Mouse (Mus musculus) kidney, postnatal 4 days (tissue): ENCODE measurements around the gene Dock2.
"Not testable (repeated sequence)": the region's sequence is repeated elsewhere in the genome, so short reads cannot be mapped to it uniquely, and the experiment has no call there.

Source experiments
- DNase-seq, 2 experiments: peaks; one replicate each; pipeline ENCODE4 v3.0.0; 2021; ENCODE audit warnings: mixed read lengths in 2 of 2

The Dock2 gene

DNA sequence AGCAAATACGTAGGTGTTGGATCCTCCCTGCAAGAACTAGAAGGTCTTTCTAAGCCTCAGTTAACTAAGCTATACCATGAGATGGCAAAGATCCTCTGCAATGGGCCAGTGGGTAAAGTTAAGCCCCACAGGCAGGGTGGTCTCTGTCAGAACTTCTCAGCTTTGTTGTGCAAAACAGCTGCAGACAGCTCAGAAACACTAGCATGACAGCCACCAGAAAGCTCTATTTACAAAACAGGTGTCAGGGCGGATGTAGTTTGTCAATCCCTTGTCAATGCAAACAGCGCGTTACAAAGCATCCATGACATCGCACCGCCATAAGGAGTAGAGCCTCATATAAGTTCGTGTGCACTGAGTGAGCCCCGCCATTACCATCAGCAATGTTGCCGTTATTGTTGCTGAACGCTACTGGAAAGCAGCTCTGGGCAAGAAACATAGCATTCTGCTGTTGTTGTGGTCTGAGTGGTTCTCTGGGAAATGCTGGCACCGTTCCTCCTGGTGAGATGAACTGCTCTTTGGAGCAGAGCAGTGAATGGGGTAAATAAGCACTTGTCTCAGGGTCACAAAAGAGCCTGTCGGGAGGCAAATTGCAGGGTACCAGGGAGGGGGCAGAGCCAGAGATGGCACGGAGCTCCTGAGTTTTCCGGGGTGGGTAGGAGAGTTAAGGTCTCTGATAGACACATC lies 507.2 kb downstream of the Dock2 start:
- no peak for DNase-seq

DNA sequence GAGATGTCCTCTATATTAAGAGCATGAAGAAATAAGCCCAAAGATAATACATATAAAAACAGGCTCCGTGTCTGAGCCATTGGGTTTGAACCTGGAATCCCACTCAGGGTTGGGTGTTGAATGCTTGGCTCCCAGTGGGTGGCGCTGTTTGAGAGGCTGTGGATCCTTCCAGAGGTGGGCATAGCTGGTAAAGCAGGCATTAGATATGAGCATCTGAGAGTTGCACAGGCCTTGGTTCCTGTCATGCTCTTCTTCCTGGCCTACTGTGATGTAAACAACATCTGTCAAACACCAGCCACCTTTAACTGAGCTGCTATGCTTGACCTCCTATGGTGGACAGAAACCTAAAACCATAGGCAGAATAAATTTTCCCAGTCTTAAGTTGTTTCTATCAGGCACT lies 507.8 kb downstream of the Dock2 start:
- DNase-seq = peak; percentile 18 to 22

DNA sequence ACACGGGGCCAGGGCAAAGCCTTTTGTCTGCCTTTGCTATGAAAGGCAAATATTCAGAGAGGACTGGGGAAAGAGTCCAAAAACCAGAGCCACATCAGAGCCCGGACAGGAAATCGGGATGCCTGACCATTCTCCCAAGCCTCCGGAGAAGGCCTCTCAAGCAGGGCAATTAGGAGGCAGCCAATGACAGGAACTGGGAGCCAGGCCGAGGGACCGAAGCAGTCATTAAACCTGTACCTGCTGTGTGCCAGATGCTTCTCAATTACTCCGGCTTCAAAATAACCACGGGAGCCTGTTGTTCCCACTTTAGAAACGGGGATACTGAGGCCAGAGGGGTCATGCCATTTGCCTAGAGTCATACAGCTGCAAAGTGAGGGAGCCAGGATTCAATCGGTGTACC lies 511.7 kb downstream of the Dock2 start:
- no peak for DNase-seq

DNA sequence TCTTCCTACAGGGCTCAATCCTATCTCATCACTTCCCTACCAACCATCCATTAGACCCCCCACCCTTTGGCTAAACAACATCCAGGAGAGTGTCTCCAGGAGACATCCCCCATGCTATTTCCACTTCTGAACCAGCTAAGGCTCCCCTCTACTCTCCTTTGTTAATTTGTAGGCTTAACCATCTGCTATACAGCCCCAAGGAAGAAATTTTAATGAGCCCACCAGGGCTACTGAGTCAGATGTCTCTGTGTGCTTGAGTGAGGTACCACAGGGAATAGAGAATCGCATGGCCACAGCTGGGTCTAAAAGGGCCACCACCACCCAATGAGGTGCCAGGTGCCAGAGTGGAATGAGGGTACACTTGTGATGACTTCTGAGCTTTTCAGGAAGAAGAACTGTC lies 519.6 kb downstream of the Dock2 start:
- DNase-seq = no peak

DNA sequence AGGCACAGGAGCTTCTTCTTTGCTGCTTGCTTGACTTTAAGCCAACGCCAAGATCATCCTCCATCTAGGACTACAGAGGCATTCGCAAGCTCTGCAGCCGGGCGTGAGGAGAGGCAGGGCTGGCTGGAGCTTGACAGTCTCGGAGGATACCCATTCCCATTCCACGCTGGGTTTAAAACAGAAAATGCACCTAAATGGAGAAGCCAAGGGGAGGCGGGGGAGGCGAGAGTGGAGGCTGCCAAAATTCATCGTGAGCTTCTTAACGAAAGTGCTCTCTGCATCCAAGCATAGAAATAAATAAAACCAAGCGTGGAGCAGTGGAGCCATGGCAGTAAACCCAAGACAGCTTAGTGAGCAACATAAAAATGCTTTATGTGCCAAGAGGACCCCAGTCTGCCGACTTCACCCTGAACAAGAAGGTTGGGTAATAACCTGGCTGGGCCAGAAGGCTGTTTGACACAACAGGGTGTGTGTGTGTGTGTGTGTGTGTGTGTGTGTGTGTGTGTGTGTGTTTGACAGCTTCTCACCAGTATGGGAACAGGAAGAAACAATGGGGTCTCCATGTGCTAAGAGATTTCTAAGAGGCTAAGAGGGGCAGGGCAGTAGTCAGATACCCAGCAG lies 524.7 kb downstream of the Dock2 start:
- peak; percentile 8 to 15 for DNase-seq

DNA sequence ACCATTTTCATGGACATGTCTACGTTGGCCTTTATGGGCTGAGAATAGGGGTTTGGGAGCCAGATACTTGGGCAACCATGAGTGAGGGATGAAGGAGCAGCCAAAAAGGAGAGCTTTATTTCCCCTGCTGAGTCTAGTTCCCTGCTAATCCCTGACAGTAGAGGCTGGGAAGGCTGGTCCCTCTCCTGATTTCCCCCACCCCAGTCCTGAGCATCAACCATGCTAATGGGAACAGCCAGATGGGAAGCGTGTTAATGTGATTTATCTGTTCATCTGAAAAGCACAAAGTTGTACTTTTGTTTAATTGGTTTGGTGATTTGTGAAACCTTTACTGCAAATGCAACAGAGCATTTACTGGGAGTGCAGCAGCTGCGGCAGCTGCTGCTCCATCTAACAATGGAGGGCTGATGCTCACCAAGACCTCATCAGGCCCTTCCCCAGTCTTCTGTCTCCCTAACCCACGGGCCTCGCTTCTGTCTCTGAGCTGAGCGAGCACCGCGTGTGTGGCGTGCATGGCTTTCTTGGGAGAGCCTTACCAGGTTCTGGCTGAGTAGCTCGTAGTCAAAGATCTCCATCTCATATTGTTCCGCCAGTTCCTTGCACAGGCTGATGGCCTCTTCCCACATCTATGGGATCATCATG lies 526.0 kb downstream of the Dock2 start:
- no peak for DNase-seq

DNA sequence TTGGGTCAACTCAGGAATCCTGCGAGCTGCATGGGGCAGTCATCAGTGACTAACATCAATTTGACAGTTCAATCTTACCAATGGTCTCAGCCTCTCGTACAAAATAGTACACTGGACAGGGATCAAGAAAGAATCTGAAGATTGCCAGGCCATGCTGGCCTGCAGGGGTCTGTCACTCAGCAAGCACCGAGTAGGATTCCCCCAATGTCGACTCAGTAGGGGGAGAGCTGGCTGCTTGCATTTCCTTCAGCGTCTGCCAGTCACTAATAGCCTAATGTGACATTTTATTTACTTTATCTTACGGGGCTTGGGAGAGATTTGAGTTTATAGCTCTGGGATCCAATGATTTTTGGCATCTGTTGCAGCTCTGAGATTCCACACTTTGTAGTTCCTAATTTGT lies 540.7 kb downstream of the Dock2 start:
- no peak for DNase-seq

DNA sequence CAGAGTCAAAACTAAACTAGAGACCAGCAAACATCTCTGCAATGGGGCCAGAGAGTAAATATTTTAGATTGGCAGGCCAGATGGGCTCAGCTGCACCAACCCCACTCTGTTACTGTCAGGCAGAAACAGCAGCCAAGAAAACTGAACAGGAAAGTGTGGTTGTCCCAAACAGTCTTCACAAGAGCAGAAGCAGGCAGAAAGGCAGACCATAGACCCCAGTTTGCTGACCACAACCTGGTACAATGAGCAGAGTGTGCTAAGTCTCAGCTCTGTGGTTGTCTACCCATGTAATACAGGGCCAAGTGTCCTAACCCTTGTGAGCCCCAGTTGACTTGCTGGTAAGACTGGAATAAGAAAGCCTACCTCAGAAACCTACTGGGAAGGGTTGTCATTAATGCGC lies 543.4 kb downstream of the Dock2 start:
- DNase-seq = no peak

DNA sequence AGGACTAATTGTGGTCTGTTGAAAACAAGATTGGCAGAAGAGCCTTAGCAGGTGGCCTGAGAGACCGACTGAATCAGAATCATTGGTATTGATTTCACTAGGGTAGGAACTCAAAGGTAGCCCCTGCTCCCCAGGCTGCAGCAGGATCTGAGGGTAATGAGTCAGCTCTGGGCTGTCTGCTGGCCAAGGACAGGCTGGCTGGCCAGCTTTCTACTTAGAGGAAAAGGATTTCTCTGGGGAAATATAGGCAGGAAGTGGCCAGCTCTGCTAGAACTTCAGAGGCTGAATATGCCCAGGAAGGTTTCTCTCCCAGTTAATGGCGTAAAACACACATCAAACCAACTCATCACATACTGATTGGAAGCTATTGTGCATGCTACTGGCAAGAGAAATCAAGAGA lies 544.0 kb downstream of the Dock2 start:
- no peak for DNase-seq

DNA sequence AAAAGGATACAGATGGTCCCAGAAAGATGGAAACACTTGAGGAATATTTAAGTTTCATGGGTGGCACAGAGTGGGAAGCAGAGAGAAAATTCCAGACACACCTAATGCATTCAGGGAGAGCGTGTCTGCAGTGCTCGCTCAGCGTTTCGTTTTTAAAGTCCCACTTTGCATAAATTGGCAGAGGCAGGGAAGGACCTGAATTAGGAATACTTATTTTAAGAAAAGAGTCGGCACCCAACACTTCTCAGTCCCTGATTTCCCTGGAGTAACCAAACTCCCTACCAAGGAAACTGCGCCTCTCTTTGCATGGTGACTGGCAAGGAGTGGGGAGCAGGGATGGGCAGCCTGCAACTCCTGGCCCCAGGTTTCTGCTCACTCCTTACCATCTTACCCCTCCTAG lies 546.8 kb downstream of the Dock2 start:
- no peak for DNase-seq

DNA sequence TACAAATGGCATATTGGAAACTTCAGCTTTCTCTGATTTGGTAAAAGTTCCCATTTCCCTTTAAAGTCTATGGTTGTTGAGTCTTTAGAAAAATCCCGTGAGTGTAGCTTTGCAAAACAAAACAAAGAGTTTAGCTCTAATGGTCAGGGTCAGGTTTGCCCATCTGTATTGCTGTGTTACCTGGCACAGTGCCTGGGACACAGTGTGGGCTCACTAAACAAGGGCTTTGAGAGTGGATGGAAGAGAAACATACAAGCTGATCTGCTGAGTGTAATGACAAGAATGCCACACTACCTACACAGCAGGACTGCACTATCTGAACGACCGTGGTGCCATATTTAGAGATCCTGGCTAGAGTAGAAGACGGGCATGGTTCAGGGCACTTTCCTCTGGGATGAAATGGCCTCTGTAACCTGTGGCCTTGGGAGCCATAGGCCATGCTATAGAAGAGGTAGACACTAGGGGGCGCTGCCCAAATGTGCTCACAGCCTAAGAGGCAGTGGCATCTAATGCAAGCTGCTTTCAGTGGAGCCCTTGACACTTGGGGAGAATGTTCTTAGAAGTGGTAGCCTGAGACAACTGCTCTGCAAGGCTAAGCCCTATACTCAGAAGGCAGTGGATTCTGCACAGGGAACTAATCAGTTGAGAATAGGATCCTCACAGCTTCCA lies 547.5 kb downstream of the Dock2 start:
- DNase-seq = peak; percentile 34 to 46

DNA sequence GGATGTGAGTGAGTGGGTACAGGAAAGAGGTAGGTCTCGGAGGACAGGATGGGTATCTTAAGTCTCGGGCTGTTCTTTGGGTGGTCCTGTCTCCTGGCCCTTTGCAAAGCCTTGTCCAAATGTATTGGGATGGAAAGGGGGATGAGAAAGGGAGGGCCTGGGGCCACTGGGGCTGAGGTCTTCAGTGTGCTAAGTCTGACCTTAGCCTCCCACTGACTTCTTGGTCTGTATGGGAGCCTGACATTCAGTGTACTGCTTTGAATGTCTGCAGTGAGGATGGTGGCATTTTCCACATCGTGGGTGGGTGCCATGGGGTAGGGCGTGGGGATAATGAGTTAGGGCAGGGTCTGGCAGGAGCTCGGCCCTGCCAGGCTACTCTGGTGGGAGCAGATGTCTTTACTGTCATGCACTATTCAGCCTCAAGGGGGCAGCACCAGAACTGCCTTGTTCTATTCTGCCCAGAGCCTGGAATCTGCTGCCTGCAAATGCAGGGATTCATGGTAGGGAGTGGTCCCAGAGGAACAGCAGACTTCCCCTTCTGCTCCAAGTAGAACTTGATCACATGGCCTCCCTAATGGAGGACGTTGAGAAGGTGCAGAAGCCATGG lies 554.8 kb downstream of the Dock2 start:
- peak; percentile 79 to 80 for DNase-seq

DNA sequence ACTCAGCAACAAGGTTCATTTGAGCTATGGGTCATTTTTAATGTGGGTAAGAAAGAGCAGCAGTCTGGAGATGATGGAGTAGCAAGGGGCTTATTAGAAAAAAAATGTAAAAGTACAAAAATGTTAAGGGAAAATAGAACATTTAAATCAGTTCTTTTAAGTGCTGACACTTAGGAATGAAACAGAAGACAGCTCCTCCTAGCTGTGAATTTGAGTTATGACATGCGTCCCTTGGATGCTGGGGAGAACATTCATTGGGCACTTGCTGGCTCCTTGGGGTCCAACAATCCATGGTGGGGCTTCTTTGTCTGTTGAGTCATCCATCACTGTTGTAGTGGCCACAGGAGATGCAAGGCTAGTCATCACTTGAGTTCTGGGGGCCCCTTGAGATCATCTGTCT lies 556.5 kb downstream of the Dock2 start:
- no peak for DNase-seq

DNA sequence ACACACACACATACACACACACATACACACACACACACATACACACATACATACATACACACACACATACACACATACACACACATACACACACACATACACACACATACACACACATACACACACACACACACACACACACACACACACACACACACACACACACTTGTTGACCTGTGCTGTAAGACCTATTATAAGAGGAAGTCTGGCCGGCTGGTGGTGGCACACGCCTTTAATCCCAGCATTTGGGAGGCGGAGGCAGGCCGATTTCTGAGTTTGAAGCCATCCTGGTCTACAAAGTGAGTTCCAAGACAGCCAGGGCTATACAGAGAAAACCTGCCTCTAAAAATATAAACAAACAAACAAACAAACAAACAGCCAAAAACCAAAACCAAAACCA lies 563.1 kb downstream of the Dock2 start:
- not testable (repeated sequence) for DNase-seq

DNA sequence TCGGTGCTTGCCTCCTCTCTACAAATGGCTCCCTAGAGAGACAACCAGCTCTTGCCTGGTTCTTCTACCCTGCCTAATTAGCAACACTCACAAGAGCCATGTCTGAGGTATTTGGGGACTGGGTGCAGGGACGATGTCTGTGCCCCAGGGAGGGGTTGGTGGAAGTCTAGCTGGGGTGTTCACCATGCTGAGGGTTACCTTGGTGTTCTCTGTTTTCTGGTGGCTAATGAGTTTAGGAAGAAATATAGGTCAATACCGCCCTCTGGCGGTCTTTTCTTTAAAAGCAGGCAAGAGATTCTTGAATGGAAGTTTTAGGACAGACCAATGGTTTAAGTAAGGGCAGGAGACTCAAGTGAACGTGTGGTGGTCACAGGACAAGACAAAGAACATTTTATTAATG lies 570.8 kb downstream of the Dock2 start:
- DNase-seq = peak; percentile 65 to 73

DNA sequence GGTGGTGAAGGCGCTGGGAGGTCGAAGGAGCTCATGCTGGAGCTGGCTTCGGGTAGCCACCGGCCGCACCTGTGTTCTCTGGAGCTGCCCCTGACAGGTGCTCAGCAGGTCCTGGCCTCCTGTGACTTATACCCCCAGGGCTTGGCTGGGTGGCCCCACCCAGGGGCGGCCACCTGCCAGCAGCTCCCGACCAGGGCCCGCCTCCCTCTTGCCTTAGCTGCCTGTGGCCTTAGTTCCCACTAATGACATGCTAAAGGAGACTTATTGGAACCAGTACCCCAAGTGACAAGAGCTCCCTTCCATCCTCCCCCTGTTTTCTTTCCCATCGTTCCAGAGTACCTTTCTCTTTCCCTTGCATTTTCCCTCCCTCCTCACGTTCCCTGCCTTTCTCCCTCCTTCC lies 575.7 kb downstream of the Dock2 start, which contains the start of gene Foxi1:
Gene Foxi1 (minus strand): TSS at position 101 of the 400 bp plus-strand sequence.
- DNase-seq = peak; percentile 13 to 34

DNA sequence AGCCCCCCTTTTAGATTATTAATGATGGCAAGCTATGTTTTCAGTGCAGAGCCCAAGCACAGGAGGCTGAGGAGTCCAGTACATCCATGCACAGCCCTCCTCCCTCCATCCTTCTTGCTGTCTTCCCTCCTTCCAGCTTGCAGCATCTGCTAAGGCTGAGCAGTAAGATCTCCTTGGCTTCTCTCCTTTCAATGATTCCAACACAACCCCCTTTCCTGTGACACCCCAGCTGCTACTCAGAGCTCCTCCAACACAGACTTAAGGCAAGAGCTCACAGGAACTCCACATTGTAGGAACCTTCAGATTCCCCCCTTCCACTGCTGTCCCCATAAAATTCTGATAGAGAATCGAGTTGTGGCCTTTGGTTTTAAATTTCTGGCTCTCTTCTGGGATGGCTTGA lies 580.9 kb downstream of the Dock2 start:
- DNase-seq = no peak

DNA sequence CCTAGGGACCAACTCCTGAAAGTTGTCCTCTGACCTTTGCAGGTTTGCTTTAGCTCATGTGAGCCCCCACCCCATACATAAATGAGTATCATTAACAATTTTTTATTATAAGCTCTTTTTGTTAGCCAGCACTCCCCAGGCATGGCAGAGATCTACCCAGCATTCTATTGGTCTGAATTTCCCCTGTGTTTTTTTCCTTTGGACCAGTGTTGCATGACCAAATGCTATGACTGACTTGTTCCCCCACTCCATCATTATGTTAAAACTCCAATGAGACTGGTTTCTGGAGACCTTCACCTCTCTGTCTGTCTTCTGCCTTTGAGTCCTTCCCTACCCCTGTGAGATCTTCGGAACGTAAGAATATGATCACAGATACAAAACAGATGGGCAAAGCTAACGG lies 588.5 kb downstream of the Dock2 start:
- no peak for DNase-seq

DNA sequence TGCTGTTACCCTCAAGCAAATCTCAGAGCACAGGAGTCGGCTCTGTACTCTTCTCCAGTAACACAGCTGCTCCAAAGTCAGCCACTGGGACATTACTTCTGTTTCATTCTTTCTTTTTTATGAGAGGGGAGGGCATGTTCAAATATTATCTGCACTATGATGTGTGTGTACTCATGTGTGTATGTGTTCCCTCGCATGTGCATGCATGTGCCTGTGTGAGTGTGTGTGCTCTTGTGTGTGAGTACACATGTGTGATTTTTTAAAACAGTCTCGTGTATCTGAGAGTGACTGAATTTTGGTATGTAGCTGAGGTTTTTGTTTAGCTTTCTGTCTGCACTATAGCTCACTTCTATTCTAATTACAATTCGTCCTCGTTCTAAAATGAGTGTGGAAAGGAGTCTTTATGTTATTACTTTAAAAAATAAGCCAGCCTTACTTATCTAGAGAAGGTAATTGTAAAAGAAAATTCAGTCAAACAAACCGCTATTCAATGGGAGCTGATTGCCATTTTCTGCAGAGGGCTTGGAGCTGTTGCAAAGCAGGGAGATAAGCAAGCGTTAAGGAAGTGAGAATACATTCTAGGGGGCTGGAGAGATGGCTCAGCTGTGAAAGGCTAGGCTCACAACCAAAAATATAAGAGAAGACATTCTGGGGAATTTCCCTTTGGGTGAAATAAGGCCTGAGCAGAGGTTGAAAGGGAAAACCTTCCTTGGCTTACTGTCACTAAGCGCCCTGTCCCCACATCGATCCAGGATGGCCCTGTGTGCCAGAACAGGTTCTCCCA lies 589.3 kb downstream of the Dock2 start:
- DNase-seq = no peak

DNA sequence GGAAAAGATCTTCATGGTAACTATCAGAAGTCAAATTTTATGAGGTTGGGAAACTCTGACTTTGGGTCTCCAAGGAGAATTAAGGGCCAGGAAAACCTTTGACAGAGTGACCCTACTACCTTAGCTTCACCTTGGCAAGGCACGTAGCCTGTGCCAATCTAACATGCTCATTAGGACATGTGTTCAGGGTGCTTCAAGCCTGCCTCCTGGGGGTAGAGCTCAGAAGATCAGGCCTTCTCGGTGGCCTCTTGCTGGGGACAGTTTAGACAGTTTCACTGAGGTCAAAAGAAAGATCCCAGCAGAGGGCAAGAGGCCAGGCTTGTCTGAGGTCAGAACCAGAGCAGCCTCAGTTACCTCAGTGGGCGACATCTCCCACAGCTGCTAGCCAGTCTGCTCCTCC lies 590.0 kb downstream of the Dock2 start:
- no peak for DNase-seq

DNA sequence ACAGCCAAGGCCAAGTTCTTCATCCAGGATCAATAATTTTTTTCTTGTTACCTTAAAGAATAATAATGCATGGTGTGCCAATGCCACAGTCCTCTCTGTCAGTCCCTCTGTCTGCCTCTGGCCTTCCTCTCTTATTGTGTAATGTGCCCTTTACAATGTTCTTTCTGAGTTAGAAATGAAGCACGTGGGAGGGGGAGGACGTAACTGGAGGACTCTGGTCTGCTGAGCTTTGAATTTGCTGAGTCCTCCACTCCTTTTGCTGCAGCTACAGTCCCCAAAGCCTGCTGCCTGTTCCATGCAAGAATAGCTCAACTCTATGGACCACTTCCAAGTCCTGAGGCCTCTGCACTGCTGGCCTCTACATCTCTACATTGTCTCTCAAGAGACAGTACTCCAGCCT lies 599.4 kb downstream of the Dock2 start:
- DNase-seq = peak in 1 of 2 experiments; percentile 19
